In the genomic region with DNA sequence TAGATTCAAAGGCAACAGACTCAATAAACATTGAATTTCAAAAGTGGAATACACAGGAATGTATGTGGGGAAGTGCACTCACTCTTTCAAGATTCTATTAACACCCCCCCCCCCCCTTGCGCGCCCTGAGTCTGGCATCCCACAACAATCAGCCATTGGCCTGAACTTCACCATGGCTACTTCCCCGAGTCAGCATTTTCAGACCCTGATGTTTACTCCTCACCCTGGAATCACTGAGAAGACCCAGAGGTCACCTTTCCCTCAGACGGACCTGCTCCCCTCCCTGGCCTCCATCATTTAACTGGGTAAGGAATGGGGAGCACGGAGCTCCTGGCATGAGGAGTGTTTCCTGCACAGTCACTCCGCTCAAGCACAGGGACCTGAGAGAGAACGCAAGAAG, we compare ENCODE assay signal across 2 mouse cellular contexts.
TF ChIP-seq lines count a peak whose summit lies in the region.

No protein-coding gene starts in this region.

TF ChIP-seq in CH12.LX, 34 proteins besides CTCF, POLR2A, EP300 and RAD21:
- TF ChIP-seq SIN3A (IDR thresholded peaks at IDR 0.05; ENCODE audit: low read length) (no peak), MAFK (IDR thresholded peaks at IDR 0.05; ENCODE audit: insufficient replicate concordance, low read length) (peak; percentile 83)

TF ChIP-seq in ES-E14, 5 proteins besides CTCF, POLR2A, EP300 and RAD21:
- TF ChIP-seq ZC3H11A (IDR thresholded peaks at IDR 0.05; ENCODE audit: borderline replicate concordance, low read depth, low read length) (no peak), MAFK (IDR thresholded peaks at IDR 0.05; ENCODE audit: insufficient read depth, low read depth, low read length) (peak; percentile 79)
